Mouse (Mus musculus): ENCODE results near the gene Gpatch2. TPM values are rescaled to one million over a fixed set of nuclear protein-coding genes. Genes with fewer than 3 reads are reported as not detected.

Gpatch2 gene
- 19.8 and 21.1 TPM in 2 replicates for polyA plus RNA-seq (2015; fragmentation: Nextera tagmentation; extraction: Ambion mirVana)

DNA sequence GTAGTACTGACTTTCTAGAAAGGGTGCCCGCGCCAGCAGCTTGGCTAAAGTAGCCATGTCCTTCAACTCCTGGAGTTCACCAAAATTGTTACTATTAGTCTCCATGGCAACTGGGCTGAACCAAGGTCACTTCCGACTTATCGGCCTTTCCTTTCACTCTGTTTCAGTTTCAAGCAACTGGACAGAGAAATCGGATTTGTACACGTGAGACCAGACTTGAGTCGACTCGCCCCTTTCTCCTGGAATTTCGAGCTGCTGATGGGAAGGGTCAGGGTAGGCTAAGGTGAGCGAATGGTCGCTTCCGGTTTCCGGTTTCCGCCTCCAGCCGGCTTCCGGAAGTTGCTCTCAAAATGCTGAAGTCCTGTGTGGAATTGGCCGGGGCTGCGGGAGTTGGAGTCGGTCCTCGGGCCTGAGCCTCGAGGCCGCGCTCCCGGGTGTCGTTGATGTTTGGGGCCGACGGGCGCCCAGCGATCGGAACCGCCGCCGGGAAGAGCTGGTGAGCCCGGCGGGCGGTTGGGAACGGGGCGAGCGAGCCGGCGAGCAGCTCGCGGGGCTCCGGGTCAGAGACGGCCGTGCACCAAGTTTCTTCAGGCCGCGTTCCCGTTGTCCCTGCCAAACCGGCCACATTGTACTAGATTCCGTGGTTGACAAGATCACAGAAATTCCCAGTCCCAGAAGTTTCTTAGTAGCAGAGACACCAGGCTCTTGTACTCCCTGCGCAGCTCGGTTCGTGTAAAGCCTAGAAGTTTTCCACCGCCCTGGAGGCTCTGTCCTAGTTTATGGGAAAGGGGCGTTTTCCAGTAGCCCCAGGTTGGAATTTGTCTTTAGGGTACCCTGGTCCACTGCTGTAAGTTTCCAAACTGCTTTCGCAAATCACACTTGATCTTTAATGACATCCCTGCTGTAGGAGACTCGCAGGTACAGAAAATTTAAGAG lies at the start of gene Gpatch2, which contains the start of gene Spata17:
Gene Gpatch2 (plus strand): TSS at position 328 of the 936 bp plus-strand sequence.
Gene Spata17 (minus strand): TSS at position 285 of the 936 bp plus-strand sequence.
- H3K4me2 ChIP-seq, result peak within 1 kb of the TSS; percentile 66
- H3K36me3 ChIP-seq, result no peaks in the 10 kb centered on the region
- H3K27me3 ChIP-seq, result no peaks in the 10 kb centered on the region
- no peaks in the 10 kb centered on the region for H3K9me3 ChIP-seq (replicated peaks)
- WGBS, result under 1% methylated on average over 58 of the region's 58 CpGs
- peak within 1 kb of the TSS; percentile 93 for H3K4me3 ChIP-seq (replicated peaks)
- H3K27ac ChIP-seq, result peak within 1 kb of the TSS; percentile 91
- ATAC-seq (replicated peaks; ENCODE audit: low FRiP score), result peak; percentile 95
- H3K4me1 ChIP-seq, result 0 out of 2 replicates have a peak, but pooled peaks cover 12% of the 10 kb centered on the region
- peak within 1 kb of the TSS; percentile 87 for H3K9ac ChIP-seq

DNA sequence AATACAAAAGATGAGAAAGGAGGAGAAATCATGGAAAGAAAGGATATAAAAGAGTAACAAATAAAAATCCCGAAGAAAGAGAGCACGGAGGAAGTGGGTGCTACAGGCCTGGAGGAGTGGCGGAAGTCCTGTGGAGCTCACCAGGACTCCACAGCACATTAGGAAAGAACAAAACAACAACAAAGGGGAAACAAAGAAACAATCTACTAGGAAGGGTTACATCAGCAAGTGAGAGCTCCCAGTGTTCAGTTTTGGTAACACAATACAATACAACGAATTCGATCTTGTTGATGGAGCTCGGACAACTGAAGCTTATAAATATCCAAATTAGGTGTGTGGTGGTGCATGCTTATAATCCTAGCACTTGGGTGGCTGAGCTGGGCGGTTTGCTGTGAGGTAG lies 45.7 kb upstream of the Gpatch2 start:
- no peak for ATAC-seq (replicated peaks; ENCODE audit: low FRiP score)

DNA sequence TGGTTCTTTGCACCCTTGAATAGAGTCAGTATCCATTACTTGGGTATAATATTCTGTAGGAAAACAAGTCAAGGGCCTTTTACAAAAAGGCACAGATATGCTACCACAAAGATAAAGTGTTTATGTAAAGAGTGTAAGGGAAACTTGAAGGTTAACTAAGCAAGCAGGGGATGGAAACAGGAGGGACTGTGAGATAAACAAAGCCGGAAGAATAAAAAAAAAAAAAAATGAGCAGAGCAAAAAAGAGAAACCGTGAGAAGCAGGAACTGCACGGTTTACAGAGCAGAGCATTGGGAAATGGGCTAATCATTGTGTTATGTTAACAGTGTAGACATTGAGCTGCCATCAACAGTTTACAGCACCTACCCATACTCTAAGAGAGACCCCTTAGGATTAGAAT lies 44.9 kb upstream of the Gpatch2 start:
- ATAC-seq (replicated peaks; ENCODE audit: low FRiP score), result no peak
- Histone ChIP-seq H3K36me3 (no peaks in the 10 kb centered on the region), H3K9me3 (replicated peaks) (no peaks in the 10 kb centered on the region), H3K4me3 (replicated peaks) (no peak overlapping the region), H3K9ac (no peak overlapping the region), H3K27ac (no peak overlapping the region), H3K4me1 (no peaks in the 10 kb centered on the region), H3K27me3 (no peaks in the 10 kb centered on the region), H3K4me2 (no peak overlapping the region)
- WGBS, result 82% methylated on average over 3 of the region's 3 CpGs

More for the DNA sequence above, 45.7 kb upstream of the Gpatch2 start:
- Histone ChIP-seq H3K27me3 (no peaks in the 10 kb centered on the region), H3K27ac (no peak overlapping the region), H3K4me3 (replicated peaks) (no peak overlapping the region), H3K4me2 (no peak overlapping the region), H3K9me3 (replicated peaks) (no peaks in the 10 kb centered on the region), H3K4me1 (no peaks in the 10 kb centered on the region), H3K36me3 (no peaks in the 10 kb centered on the region), H3K9ac (no peak overlapping the region)
- 75% methylated on average over 7 of the region's 7 CpGs for WGBS

DNA sequence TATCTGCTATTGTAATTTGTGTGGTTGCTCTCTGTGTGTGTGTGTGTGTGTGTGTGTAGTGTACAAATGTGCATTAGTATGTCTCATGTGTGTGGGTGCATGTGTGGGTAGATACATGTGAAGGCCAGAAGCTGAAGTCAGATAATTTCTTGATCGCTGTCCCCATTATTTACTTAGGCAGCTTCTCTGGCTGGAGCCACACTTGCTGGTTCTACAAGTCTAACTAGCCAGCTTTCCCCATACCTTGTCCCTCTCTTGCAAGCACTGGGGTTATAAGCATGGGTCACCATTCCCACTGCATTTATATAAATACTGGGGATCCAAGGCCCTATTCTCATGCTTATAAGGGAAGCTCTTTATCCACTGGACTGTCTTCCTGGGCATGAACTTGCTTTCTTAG lies 39.3 kb upstream of the Gpatch2 start:
- Histone ChIP-seq H3K27ac (no peak overlapping the region), H3K9ac (no peak overlapping the region), H3K4me2 (no peak overlapping the region), H3K9me3 (replicated peaks) (no peaks in the 10 kb centered on the region), H3K4me1 (no peaks in the 10 kb centered on the region), H3K36me3 (no peaks in the 10 kb centered on the region), H3K27me3 (no peaks in the 10 kb centered on the region), H3K4me3 (replicated peaks) (no peak overlapping the region)
- WGBS, result 88% methylated on average over 1 of the region's 1 CpGs
- ATAC-seq (replicated peaks; ENCODE audit: low FRiP score), result no peak

DNA sequence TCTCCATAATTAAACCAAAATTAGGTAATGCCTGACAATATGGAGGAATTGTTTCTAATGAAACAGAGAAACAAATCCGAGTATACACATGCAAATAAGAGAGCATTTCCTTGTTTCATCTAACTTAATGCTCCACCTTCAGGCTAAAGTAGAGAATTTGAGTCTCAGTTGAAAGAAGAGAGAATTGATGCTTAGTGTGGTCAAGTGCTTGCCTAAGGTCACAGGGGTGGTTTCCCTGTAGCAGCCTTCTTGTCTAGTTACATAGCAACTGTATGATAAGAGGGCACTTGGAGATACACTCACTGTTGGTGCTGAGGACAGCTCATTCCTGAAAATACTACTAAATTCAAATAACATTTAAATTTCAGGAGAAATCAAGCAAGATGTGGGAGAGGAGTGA lies 36.8 kb upstream of the Gpatch2 start:
- Histone ChIP-seq H3K4me1 (no peaks in the 10 kb centered on the region), H3K9ac (no peak overlapping the region), H3K27ac (no peak overlapping the region), H3K27me3 (no peaks in the 10 kb centered on the region), H3K4me2 (no peak overlapping the region), H3K36me3 (no peaks in the 10 kb centered on the region), H3K4me3 (replicated peaks) (no peak overlapping the region), H3K9me3 (replicated peaks) (no peaks in the 10 kb centered on the region)
- 83% methylated on average over 1 of the region's 1 CpGs for WGBS
- ATAC-seq (replicated peaks; ENCODE audit: low FRiP score), result no peak

DNA sequence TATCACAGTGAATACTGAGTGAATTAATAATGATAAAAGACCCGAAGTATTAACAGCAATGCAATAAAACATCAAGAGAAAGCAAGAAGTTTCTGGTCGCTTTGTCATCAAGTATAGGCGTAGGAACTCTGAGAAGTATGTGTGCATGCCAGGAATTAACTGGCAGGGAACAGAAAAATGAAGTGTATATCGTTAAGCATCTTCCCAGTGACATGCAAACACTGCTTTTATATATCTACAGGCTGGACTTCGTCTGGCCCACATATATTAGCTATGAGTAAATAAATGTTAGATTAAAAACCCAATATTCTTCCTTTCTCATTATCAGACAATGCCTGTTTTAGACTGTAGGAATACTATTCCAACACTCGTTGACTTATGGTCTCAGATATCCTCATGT lies 9.8 kb upstream of the Gpatch2 start:
- no peak overlapping the region for H3K27ac ChIP-seq
- no peaks in the 10 kb centered on the region for H3K4me1 ChIP-seq
- H3K9me3 ChIP-seq (replicated peaks), result no peaks in the 10 kb centered on the region
- no peak for ATAC-seq (replicated peaks; ENCODE audit: low FRiP score)
- 72% methylated on average over 6 of the region's 6 CpGs for WGBS
- H3K4me3 ChIP-seq (replicated peaks), result no peak overlapping the region
- H3K27me3 ChIP-seq, result no peaks in the 10 kb centered on the region
- H3K9ac ChIP-seq, result no peak overlapping the region
- no peak overlapping the region for H3K4me2 ChIP-seq
- H3K36me3 ChIP-seq, result no peaks in the 10 kb centered on the region

DNA sequence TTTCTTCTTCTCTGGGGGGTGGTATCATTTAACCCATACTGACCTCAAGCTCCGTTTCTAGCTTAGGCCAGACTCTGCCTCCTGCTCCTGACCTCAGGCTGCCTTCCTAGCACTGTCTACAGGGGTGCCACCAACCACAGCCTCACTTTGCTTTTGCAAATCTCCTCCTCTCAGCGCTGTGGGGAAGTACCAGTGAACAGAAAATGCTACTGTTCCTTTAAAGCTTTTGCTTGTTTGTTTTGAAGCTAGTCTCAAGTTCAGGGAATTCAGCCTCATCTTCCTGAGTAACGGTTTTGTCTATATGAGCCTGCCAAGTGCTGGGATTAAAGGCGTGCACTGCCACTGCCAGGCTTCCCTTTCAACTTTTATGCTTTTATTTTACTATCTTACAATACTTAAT lies 5.8 kb upstream of the Gpatch2 start:
- WGBS, result 56% methylated on average over 4 of the region's 4 CpGs
- H3K27me3 ChIP-seq, result no peaks in the 10 kb centered on the region
- ATAC-seq (replicated peaks; ENCODE audit: low FRiP score), result no peak
- H3K4me3 ChIP-seq (replicated peaks), result no peak overlapping the region
- H3K4me2 ChIP-seq, result no peak overlapping the region
- H3K36me3 ChIP-seq, result no peaks in the 10 kb centered on the region
- no peak overlapping the region for H3K27ac ChIP-seq
- no peaks in the 10 kb centered on the region for H3K9me3 ChIP-seq (replicated peaks)
- H3K4me1 ChIP-seq, result no peaks in the 10 kb centered on the region
- H3K9ac ChIP-seq, result no peak overlapping the region

DNA sequence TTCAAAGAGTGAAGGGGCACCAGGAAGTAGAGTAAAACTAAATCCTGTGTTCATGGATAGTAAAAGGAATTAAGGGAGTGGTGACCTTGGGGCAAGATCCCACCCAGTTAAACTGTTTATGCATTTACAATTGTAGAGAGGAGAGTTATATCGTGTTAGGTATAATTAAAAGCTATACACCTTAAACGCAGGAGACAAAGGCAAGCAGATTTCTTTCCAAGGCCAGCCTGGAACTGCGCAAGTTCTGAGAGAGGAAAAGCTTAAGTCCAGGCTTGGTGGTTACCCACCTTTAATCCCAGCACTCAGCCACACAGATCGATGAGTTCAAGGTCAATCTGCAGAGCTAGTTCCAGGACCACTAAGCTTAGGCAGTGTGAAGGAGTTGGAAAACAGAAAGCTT lies 4.6 kb upstream of the Gpatch2 start:
- WGBS, result 76% methylated on average over 4 of the region's 4 CpGs

DNA sequence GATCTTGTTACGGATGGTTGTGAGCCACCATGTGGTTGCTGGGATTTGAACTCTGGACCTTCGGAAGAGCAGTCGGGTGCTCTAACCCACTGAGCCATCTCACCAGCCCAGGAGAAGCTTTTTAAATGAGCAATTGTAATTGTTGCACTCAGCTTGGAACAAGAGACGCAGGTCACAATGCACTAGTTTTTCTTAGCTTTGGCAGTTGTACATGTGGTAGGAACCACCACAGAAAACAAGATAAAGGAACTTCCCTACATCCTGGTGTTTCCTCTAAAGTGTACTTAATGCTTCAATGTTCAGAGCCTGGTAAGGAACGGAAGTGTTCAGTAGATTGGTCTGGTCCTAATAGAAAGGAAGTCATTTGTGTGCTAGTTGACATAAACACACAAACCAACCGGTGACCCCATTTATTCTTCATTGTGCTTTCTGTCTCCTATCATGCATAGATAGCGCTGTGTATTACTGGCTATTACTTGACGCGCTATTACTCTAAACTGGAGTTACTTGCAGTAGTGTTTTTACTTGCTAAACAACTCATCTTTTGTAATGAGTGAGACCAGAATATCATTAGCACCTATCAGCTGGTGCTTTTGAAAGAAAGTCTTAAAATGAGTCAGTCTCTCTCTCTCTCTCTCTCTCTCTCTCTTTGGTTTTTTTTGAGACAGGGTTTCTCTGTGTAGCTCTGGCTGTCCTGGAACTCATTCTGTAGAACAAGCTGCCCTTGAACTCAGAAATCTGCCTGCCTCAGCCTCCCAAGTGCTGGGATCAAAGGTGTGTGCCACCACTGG lies 1.5 kb downstream of the Gpatch2 start:
- Histone ChIP-seq H3K9ac (no peak overlapping the region), H3K4me2 (no peak overlapping the region), H3K27me3 (no peaks in the 10 kb centered on the region), H3K36me3 (no peaks in the 10 kb centered on the region), H3K4me1 (0 out of 2 replicates have a peak, but pooled peaks cover 12% of the 10 kb centered on the region), H3K9me3 (replicated peaks) (no peaks in the 10 kb centered on the region), H3K4me3 (replicated peaks) (no peak overlapping the region), H3K27ac (no peak overlapping the region)
- no peak for ATAC-seq (replicated peaks; ENCODE audit: low FRiP score)
- 90% methylated on average over 9 of the region's 9 CpGs for WGBS

More for the DNA sequence above, 4.6 kb upstream of the Gpatch2 start:
- Histone ChIP-seq H3K9ac (no peak overlapping the region), H3K9me3 (replicated peaks) (no peaks in the 10 kb centered on the region), H3K36me3 (no peaks in the 10 kb centered on the region), H3K4me1 (no peaks in the 10 kb centered on the region), H3K27me3 (no peaks in the 10 kb centered on the region), H3K27ac (no peak overlapping the region), H3K4me3 (replicated peaks) (no peak overlapping the region), H3K4me2 (no peak overlapping the region)
- no peak for ATAC-seq (replicated peaks; ENCODE audit: low FRiP score)

DNA sequence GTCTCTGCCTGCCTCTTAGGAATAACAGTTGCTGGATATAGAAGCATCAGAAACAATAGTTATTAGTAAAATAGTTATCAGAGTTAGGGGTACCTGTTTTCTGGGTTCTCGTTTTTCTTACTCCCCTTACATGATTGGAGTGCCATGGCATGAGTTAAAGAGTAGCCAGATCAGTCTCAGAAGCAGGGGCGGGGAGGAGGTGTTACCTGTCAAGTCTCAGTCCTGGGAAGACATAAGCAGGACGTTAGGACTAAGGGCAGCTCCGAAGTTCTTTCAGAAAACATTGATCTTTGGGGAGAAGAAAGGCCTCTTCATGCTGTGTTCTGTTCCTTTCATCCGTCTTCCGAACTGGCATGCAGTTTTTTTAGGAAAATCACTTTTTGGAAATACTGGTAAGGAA lies 5.4 kb downstream of the Gpatch2 start:
- Histone ChIP-seq H3K27me3 (no peaks in the 10 kb centered on the region), H3K9me3 (replicated peaks) (no peaks in the 10 kb centered on the region), H3K36me3 (peaks cover 8% of the 10 kb centered on the region), H3K4me3 (replicated peaks) (no peak overlapping the region), H3K27ac (no peak overlapping the region), H3K4me2 (no peak overlapping the region), H3K4me1 (peaks cover 13% of the 10 kb centered on the region; the same call in 1 of the 2 replicates), H3K9ac (no peak overlapping the region)
- 76% methylated on average over 6 of the region's 6 CpGs for WGBS
- ATAC-seq (replicated peaks; ENCODE audit: low FRiP score), result no peak

DNA sequence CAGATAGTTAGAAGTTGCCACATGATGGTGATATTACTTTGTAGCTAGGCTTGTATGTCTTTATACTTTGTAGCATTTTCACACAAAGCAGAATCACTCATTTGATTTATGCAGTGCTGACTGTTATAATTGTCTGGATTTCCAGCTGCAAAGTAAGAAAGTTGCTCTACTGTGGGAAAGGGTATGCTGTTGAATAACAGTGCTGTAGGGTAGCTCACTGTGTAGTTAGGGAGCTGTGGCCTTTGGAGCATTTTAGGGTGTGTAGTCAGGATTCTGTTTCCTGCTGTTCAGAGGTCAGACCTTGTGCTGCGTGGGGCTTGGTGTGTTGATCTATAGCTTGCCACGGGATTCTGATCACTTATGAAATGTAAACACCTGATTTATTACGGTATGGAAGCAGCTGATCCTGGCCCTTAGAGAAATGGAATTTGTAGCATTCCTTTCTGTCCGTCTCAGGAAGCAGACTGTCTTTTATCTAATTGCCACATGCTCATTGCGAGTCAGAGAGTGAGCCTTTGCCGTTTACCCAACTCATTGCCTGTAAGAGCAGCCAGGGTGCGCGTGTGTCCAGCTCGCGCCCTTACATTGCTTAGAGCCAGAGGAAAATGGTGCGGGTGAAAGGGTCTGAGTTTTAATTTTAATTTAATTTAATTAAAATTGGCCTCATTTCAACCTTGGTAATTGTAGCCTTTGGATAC lies 11.2 kb downstream of the Gpatch2 start:
- Histone ChIP-seq H3K27ac (peak overlapping the region; percentile 56), H3K9ac (no peak overlapping the region), H3K4me1 (peaks cover 12% of the 10 kb centered on the region), H3K4me2 (no peak overlapping the region), H3K36me3 (peaks cover 25% of the 10 kb centered on the region), H3K9me3 (replicated peaks) (no peaks in the 10 kb centered on the region), H3K27me3 (no peaks in the 10 kb centered on the region), H3K4me3 (replicated peaks) (no peak overlapping the region)
- 60% methylated on average over 11 of the region's 11 CpGs for WGBS
- ATAC-seq (replicated peaks; ENCODE audit: low FRiP score), result no peak
